Mouse (Mus musculus): ENCODE data around the gene Rbpj. TPM values are rescaled to one million over a fixed set of nuclear protein-coding genes. Genes with fewer than 3 reads are reported as not detected.

Rbpj gene
- polyA plus RNA-seq, 1 experiment from 2014 or later = 25.9 TPM

GRCm38 (mm10) chr5:53551910-53552309, 86.0 kb downstream of the Rbpj start:
- DNase-seq (ENCODE audit: low spot score) (no peak), ATAC-seq (replicated peaks; ENCODE audit: low FRiP score, low read depth) (no peak)
- Histone ChIP-seq H3K27ac (no peak overlapping the region), H3K4me3 (replicated peaks; ENCODE audit: low read depth, low read length) (no peak overlapping the region), H3K4me2 (ENCODE audit: low read length) (no peak overlapping the region), H3K4me1 (replicated peaks; ENCODE audit: insufficient read depth, low read length) (no peaks in the 10 kb centered on the region), H3K27me3 (ENCODE audit: insufficient read depth, low read length) (no peaks in the 10 kb centered on the region), H3K36me3 (ENCODE audit: insufficient read depth, low read length) (no peaks in the 10 kb centered on the region), H3K9me3 (replicated peaks; ENCODE audit: low read length) (no peaks in the 10 kb centered on the region), H3K9ac (ENCODE audit: low read depth, low read length) (no peak overlapping the region)
- no peak for TF ChIP-seq CTCF (IDR thresholded peaks at IDR 0.05; ENCODE audit: low read depth)
- WGBS = 91% methylated on average over 4 of the region's 4 CpGs

GRCm38 (mm10) chr5:53553281-53553680, 87.3 kb downstream of the Rbpj start:
- Histone ChIP-seq H3K27me3 (ENCODE audit: insufficient read depth, low read length) (no peaks in the 10 kb centered on the region), H3K4me3 (replicated peaks; ENCODE audit: low read depth, low read length) (no peak overlapping the region), H3K4me1 (replicated peaks; ENCODE audit: insufficient read depth, low read length) (no peaks in the 10 kb centered on the region), H3K9me3 (replicated peaks; ENCODE audit: low read length) (no peaks in the 10 kb centered on the region), H3K9ac (ENCODE audit: low read depth, low read length) (no peak overlapping the region), H3K27ac (no peak overlapping the region), H3K4me2 (ENCODE audit: low read length) (no peak overlapping the region), H3K36me3 (ENCODE audit: insufficient read depth, low read length) (no peaks in the 10 kb centered on the region)
- WGBS = 87% methylated on average over 1 of the region's 1 CpGs
- DNase-seq (ENCODE audit: low spot score) (no peak), ATAC-seq (replicated peaks; ENCODE audit: low FRiP score, low read depth) (no peak)
- TF ChIP-seq CTCF (IDR thresholded peaks at IDR 0.05; ENCODE audit: low read depth) = no peak

- DNase-seq (ENCODE audit: low spot score) (no peak), ATAC-seq (replicated peaks; ENCODE audit: low FRiP score, low read depth) (no peak)
- H3K27ac ChIP-seq = no peak overlapping the region
- no peak for TF ChIP-seq CTCF (IDR thresholded peaks at IDR 0.05; ENCODE audit: low read depth)
- no peak overlapping the region for H3K4me3 ChIP-seq (replicated peaks; ENCODE audit: low read depth, low read length)
- no peak overlapping the region for H3K9ac ChIP-seq (ENCODE audit: low read depth, low read length)
- 95% methylated on average over 8 of the region's 8 CpGs for WGBS
- no peak overlapping the region for H3K4me2 ChIP-seq (ENCODE audit: low read length)
- H3K27me3 ChIP-seq (ENCODE audit: insufficient read depth, low read length) = no peaks in the 10 kb centered on the region
- H3K9me3 ChIP-seq (replicated peaks; ENCODE audit: low read length) = no peaks in the 10 kb centered on the region
- no peaks in the 10 kb centered on the region for H3K4me1 ChIP-seq (replicated peaks; ENCODE audit: insufficient read depth, low read length)
- H3K36me3 ChIP-seq (ENCODE audit: insufficient read depth, low read length) = no peaks in the 10 kb centered on the region
Measured at GRCm38 (mm10) chr5:53554180-53554579, 88.2 kb downstream of the Rbpj start.

- H3K9ac ChIP-seq (ENCODE audit: low read depth, low read length) = no peak overlapping the region
- DNase-seq (ENCODE audit: low spot score) (no peak), ATAC-seq (replicated peaks; ENCODE audit: low FRiP score, low read depth) (no peak)
- H3K9me3 ChIP-seq (replicated peaks; ENCODE audit: low read length) = no peaks in the 10 kb centered on the region
- H3K4me3 ChIP-seq (replicated peaks; ENCODE audit: low read depth, low read length) = no peak overlapping the region
- no peaks in the 10 kb centered on the region for H3K4me1 ChIP-seq (replicated peaks; ENCODE audit: insufficient read depth, low read length)
- H3K36me3 ChIP-seq (ENCODE audit: insufficient read depth, low read length) = no peaks in the 10 kb centered on the region
- H3K27me3 ChIP-seq (ENCODE audit: insufficient read depth, low read length) = no peaks in the 10 kb centered on the region
- TF ChIP-seq CTCF (IDR thresholded peaks at IDR 0.05; ENCODE audit: low read depth) = no peak
- no peak overlapping the region for H3K27ac ChIP-seq
- WGBS = 88% methylated on average over 4 of the region's 4 CpGs
- no peak overlapping the region for H3K4me2 ChIP-seq (ENCODE audit: low read length)
Measured at GRCm38 (mm10) chr5:53554926-53555325, 89.0 kb downstream of the Rbpj start.

- Histone ChIP-seq H3K36me3 (ENCODE audit: insufficient read depth, low read length) (no peaks in the 10 kb centered on the region), H3K4me1 (replicated peaks; ENCODE audit: insufficient read depth, low read length) (no peaks in the 10 kb centered on the region), H3K9ac (ENCODE audit: low read depth, low read length) (no peak overlapping the region), H3K27me3 (ENCODE audit: insufficient read depth, low read length) (no peaks in the 10 kb centered on the region), H3K9me3 (replicated peaks; ENCODE audit: low read length) (no peaks in the 10 kb centered on the region), H3K4me2 (ENCODE audit: low read length) (no peak overlapping the region), H3K4me3 (replicated peaks; ENCODE audit: low read depth, low read length) (no peak overlapping the region), H3K27ac (no peak overlapping the region)
- no peak for TF ChIP-seq CTCF (IDR thresholded peaks at IDR 0.05; ENCODE audit: low read depth)
- WGBS = 85% methylated on average over 8 of the region's 8 CpGs
- no peak for DNase-seq (ENCODE audit: low spot score)
- no peak for ATAC-seq (replicated peaks; ENCODE audit: low FRiP score, low read depth)
Measured at GRCm38 (mm10) chr5:53555474-53555873, 89.5 kb downstream of the Rbpj start.

GRCm38 (mm10) chr5:53555929-53556328, 90.0 kb downstream of the Rbpj start:
- DNase-seq (ENCODE audit: low spot score) = no peak
- Histone ChIP-seq H3K4me1 (replicated peaks; ENCODE audit: insufficient read depth, low read length) (no peaks in the 10 kb centered on the region), H3K27me3 (ENCODE audit: insufficient read depth, low read length) (no peaks in the 10 kb centered on the region), H3K9me3 (replicated peaks; ENCODE audit: low read length) (no peaks in the 10 kb centered on the region), H3K4me2 (ENCODE audit: low read length) (no peak overlapping the region), H3K4me3 (replicated peaks; ENCODE audit: low read depth, low read length) (no peak overlapping the region), H3K9ac (ENCODE audit: low read depth, low read length) (no peak overlapping the region), H3K27ac (no peak overlapping the region), H3K36me3 (ENCODE audit: insufficient read depth, low read length) (no peaks in the 10 kb centered on the region)
- ATAC-seq (replicated peaks; ENCODE audit: low FRiP score, low read depth) = no peak
- WGBS = 84% methylated on average over 5 of the region's 5 CpGs
- no peak for TF ChIP-seq CTCF (IDR thresholded peaks at IDR 0.05; ENCODE audit: low read depth)

GRCm38 (mm10) chr5:53557544-53558260, 91.8 kb downstream of the Rbpj start:
- Histone ChIP-seq H3K9ac (ENCODE audit: low read depth, low read length) (no peak overlapping the region), H3K27ac (no peak overlapping the region), H3K4me2 (ENCODE audit: low read length) (no peak overlapping the region), H3K4me3 (replicated peaks; ENCODE audit: low read depth, low read length) (no peak overlapping the region), H3K36me3 (ENCODE audit: insufficient read depth, low read length) (no peaks in the 10 kb centered on the region), H3K4me1 (replicated peaks; ENCODE audit: insufficient read depth, low read length) (no peaks in the 10 kb centered on the region), H3K9me3 (replicated peaks; ENCODE audit: low read length) (no peaks in the 10 kb centered on the region), H3K27me3 (ENCODE audit: insufficient read depth, low read length) (no peaks in the 10 kb centered on the region)
- DNase-seq (ENCODE audit: low spot score) (no peak), ATAC-seq (replicated peaks; ENCODE audit: low FRiP score, low read depth) (no peak)
- WGBS = 78% methylated on average over 6 of the region's 6 CpGs
- no peak for TF ChIP-seq CTCF (IDR thresholded peaks at IDR 0.05; ENCODE audit: low read depth)

All from kidney, postnatal 0 days (tissue).